Comparison of ENCODE assay signal across 8 mouse cellular contexts in the genomic region with DNA sequence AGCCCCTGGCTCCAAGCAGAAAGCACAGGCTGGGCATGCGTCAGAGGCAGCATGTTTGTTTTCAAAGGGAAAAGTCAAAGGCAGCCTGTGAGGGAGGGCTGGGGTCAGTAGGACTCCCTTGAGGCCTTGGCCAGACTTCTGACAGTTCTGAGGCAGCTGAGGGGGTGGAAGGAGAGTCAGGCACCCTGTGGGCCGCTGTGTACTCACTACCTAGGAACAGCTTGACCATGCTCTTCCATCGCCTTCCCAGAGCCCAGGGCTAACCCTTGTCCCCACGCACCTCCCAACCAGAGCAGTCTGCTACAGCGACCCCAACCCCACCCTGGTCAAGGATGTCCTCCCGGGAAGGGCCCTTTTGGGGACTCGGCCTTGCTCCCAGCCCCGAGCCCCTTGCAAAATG. TPM values are rescaled to one million over a fixed set of nuclear protein-coding genes. Genes with fewer than 3 reads are reported as not detected.
A peak's percentile ranks its signal among the peaks of the same experiment; 100 is the strongest.
DNase-seq lines count a peak whose midpoint lies in the region; ATAC-seq and TF ChIP-seq lines count a peak whose summit lies in the region.

No protein-coding gene starts in this region.

- H3K9ac ChIP-seq in embryonic facial prominence, embryonic 12.5 days: peak overlapping the region; percentile 49
- peak overlapping the region; percentile 58; the same call in 1 of the 2 replicates for H3K9ac ChIP-seq in kidney, postnatal 0 days (ENCODE audit: low read depth, low read length)

- intact Hi-C loops in heart, postnatal 14 days (cut with DNase I): no loop called here

- no peak for ATAC-seq in embryonic facial prominence, embryonic 12.5 days (ENCODE audit: insufficient number of reproducible peaks, insufficient read depth, low FRiP score, low TSS enrichment)
- ATAC-seq in kidney, postnatal 0 days (replicated peaks; ENCODE audit: low FRiP score, low read depth): no peak

- H3K36me3 ChIP-seq in embryonic facial prominence, embryonic 12.5 days: peaks cover 46% of the 10 kb centered on the region
- peaks cover 9% of the 10 kb centered on the region for H3K36me3 ChIP-seq in kidney, postnatal 0 days (ENCODE audit: insufficient read depth, low read length)
- peaks cover 64% of the 10 kb centered on the region for H3K36me3 ChIP-seq in midbrain, embryonic 10.5 days

- H3K27me3 ChIP-seq in embryonic facial prominence, embryonic 12.5 days: no peaks in the 10 kb centered on the region
- H3K27me3 ChIP-seq in kidney, postnatal 0 days (ENCODE audit: insufficient read depth, low read length): no peaks in the 10 kb centered on the region
- peaks cover 31% of the 10 kb centered on the region for H3K27me3 ChIP-seq in midbrain, embryonic 10.5 days (ENCODE audit: low read depth, poor library complexity, severe bottlenecking)

- WGBS in embryonic facial prominence, embryonic 12.5 days: 38% methylated on average over 8 of the region's 8 CpGs
- WGBS in kidney, postnatal 0 days: 49% methylated on average over 8 of the region's 8 CpGs
- 62% methylated on average over 8 of the region's 8 CpGs for WGBS in midbrain, embryonic 10.5 days

- H3K4me1 ChIP-seq in embryonic facial prominence, embryonic 12.5 days: peaks cover 37% of the 10 kb centered on the region
- peaks cover 28% of the 10 kb centered on the region for H3K4me1 ChIP-seq in kidney, postnatal 0 days (replicated peaks; ENCODE audit: insufficient read depth, low read length)
- H3K4me1 ChIP-seq in midbrain, embryonic 10.5 days: peaks cover 52% of the 10 kb centered on the region

- DNase-seq in heart, adult 18-20 months: peak; percentile 41 to 54
- DNase-seq in heart, postnatal 14 days: no peak
- peak; percentile 65 for DNase-seq in kidney, postnatal 0 days (ENCODE audit: low spot score)
- no peak for DNase-seq in midbrain, embryonic 10.5 days (ENCODE audit: low spot score)
- DNase-seq in spleen, postnatal 10 days (ENCODE audit: low spot score in 2 of 2): no peak
- DNase-seq in right cerebral cortex, adult 2 months (ENCODE audit: low spot score in 2 of 2): no peak
- DNase-seq in right cerebral cortex, postnatal 36 days (ENCODE audit: low spot score in 2 of 2): no peak

- TF ChIP-seq CTCF in kidney, postnatal 0 days (IDR thresholded peaks at IDR 0.05; ENCODE audit: low read depth): no peak

- peak overlapping the region; percentile 88 for H3K27ac ChIP-seq in embryonic facial prominence, embryonic 12.5 days
- H3K27ac ChIP-seq in kidney, postnatal 0 days: peak overlapping the region; percentile 84
- H3K27ac ChIP-seq in midbrain, embryonic 10.5 days (replicated peaks): peak overlapping the region; percentile 84; the same call in 1 of the 2 replicates

- peak overlapping the region; percentile 68 for H3K4me3 ChIP-seq in embryonic facial prominence, embryonic 12.5 days
- H3K4me3 ChIP-seq in kidney, postnatal 0 days (replicated peaks; ENCODE audit: low read depth, low read length): no peak overlapping the region
- peak overlapping the region; percentile 69 for H3K4me3 ChIP-seq in midbrain, embryonic 10.5 days

- H3K4me2 ChIP-seq in embryonic facial prominence, embryonic 12.5 days (replicated peaks): peak overlapping the region; percentile 91
- H3K4me2 ChIP-seq in kidney, postnatal 0 days (ENCODE audit: low read length): peak overlapping the region; percentile 92

- H3K9me3 ChIP-seq in embryonic facial prominence, embryonic 12.5 days: no peaks in the 10 kb centered on the region
- H3K9me3 ChIP-seq in kidney, postnatal 0 days (replicated peaks; ENCODE audit: low read length): no peaks in the 10 kb centered on the region
- no peaks in the 10 kb centered on the region for H3K9me3 ChIP-seq in midbrain, embryonic 10.5 days (replicated peaks)

RNA-seq across cellular contexts. Expression of gene Isyna1, which starts 1.0 kb away (rescaled TPM):
- total RNA-seq in heart, adult 18-20 months (2021): 10 to 100 TPM; 15.4 to 28.2 TPM
- 10 to 100 TPM; 25.8 to 27.7 TPM for total RNA-seq in heart, postnatal 14 days (2021)
- polyA plus RNA-seq in embryonic facial prominence, embryonic 12.5 days (2016; fragmentation: Nextera tagmentation; extraction: Ambion mirVana): 185 and 195 TPM in 2 replicates
- 166 and 169 TPM in 2 replicates for polyA plus RNA-seq in kidney, postnatal 0 days (2015; fragmentation: Nextera tagmentation; extraction: Ambion mirVana)
- 126 and 137 TPM in 2 replicates for polyA plus RNA-seq in midbrain, embryonic 10.5 days (2016; fragmentation: Nextera tagmentation; extraction: Ambion mirVana)

RNA-seq across cellular contexts. Expression of gene Ssbp4, which starts 15.5 kb away (rescaled TPM):
- 10 to 100 TPM; 29.9 to 35.7 TPM for total RNA-seq in heart, adult 18-20 months (2021)
- total RNA-seq in heart, postnatal 14 days (2021): 10 to 100 TPM; 39.7 to 46.4 TPM
- 134 and 142 TPM in 2 replicates for polyA plus RNA-seq in embryonic facial prominence, embryonic 12.5 days (2016; fragmentation: Nextera tagmentation; extraction: Ambion mirVana)
- polyA plus RNA-seq in kidney, postnatal 0 days (2015; fragmentation: Nextera tagmentation; extraction: Ambion mirVana): 166 and 188 TPM in 2 replicates
- 73.3 and 78.8 TPM in 2 replicates for polyA plus RNA-seq in midbrain, embryonic 10.5 days (2016; fragmentation: Nextera tagmentation; extraction: Ambion mirVana)

RNA-seq across cellular contexts. Expression of gene Lrrc25, which starts 22.8 kb away (rescaled TPM):
- 1 to 10 TPM; 1.6 to 2.5 TPM for total RNA-seq in heart, adult 18-20 months (2021)
- total RNA-seq in heart, postnatal 14 days (2021): 1 to 10 TPM; 1.8 to 2.5 TPM
- polyA plus RNA-seq in embryonic facial prominence, embryonic 12.5 days (2016; fragmentation: Nextera tagmentation; extraction: Ambion mirVana): 1.1 and 1.2 TPM in 2 replicates
- polyA plus RNA-seq in kidney, postnatal 0 days (2015; fragmentation: Nextera tagmentation; extraction: Ambion mirVana): 1.9 and 2.8 TPM in 2 replicates
- 1.1 and 1.2 TPM in 2 replicates for polyA plus RNA-seq in midbrain, embryonic 10.5 days (2016; fragmentation: Nextera tagmentation; extraction: Ambion mirVana)

RNA-seq across cellular contexts. Expression of gene Gdf15, which starts 39.1 kb away (rescaled TPM):
- total RNA-seq in heart, adult 18-20 months (2021): 1 to 10 TPM; 1.4 to 2.0 TPM
- total RNA-seq in heart, postnatal 14 days (2021): 1 to 10 TPM in 1 of 2 experiments, under 1 TPM in 1; 0.41 to 1.6 TPM
- polyA plus RNA-seq in embryonic facial prominence, embryonic 12.5 days (2016; fragmentation: Nextera tagmentation; extraction: Ambion mirVana): not detected in 2 replicates
- 3.0 and 3.2 TPM in 2 replicates for polyA plus RNA-seq in kidney, postnatal 0 days (2015; fragmentation: Nextera tagmentation; extraction: Ambion mirVana)
- polyA plus RNA-seq in midbrain, embryonic 10.5 days (2016; fragmentation: Nextera tagmentation; extraction: Ambion mirVana): not detected in 2 replicates

RNA-seq across cellular contexts. Expression of gene Ell, which starts 53.9 kb away (rescaled TPM):
- 10 to 100 TPM; 10.9 to 12.0 TPM for total RNA-seq in heart, adult 18-20 months (2021)
- total RNA-seq in heart, postnatal 14 days (2021): 10 to 100 TPM; 15.5 to 16.5 TPM
- 19.1 TPM in 2 replicates for polyA plus RNA-seq in embryonic facial prominence, embryonic 12.5 days (2016; fragmentation: Nextera tagmentation; extraction: Ambion mirVana)
- 14.9 and 17.1 TPM in 2 replicates for polyA plus RNA-seq in kidney, postnatal 0 days (2015; fragmentation: Nextera tagmentation; extraction: Ambion mirVana)
- polyA plus RNA-seq in midbrain, embryonic 10.5 days (2016; fragmentation: Nextera tagmentation; extraction: Ambion mirVana): 18.0 and 22.7 TPM in 2 replicates

Comparison
In these comparisons a context has a peak if more than half of its experiments do, and no peak if none do; other contexts are left out.
1. DNase-seq: peak in heart, adult 18-20 months (2 of 2) and kidney, postnatal 0 days (single experiment); none in heart, postnatal 14 days (0 of 2), midbrain, embryonic 10.5 days (single experiment), spleen, postnatal 10 days (0 of 2), right cerebral cortex, adult 2 months (0 of 2) and right cerebral cortex, postnatal 36 days (0 of 2).
2. Peak in every context shown above with its lines, with median percentiles within 50 percentile points of each other: H3K27ac ChIP-seq.